Mouse (Mus musculus) liver, embryonic 13.5 days (tissue): ENCODE measurements around the gene Manba. TPM values are rescaled to one million over a fixed set of nuclear protein-coding genes. Genes with fewer than 3 reads are reported as not detected.

Experiments used
- ATAC-seq: fragments of 200-750 bp; cut with Nextera tagmentation; 2 replicates; pipeline ENCODE4 v1.8.0; 2017; ENCODE audit warnings: low read depth, mild to moderate bottlenecking, moderate number of reproducible peaks, moderate library complexity
- DNase-seq: peaks from one replicate; pipeline ENCODE4 v3.0.0; 2022
- H3K27ac ChIP-seq: fragments of 300-500 bp; sonication (generic); 2 replicates; pipeline ENCODE4 v1.5.1; 2015; ENCODE audit warnings: moderate library complexity, mild to moderate bottlenecking, inconsistent platforms
- H3K27me3 ChIP-seq: fragments of 300-500 bp; sonication (generic); 2 replicates; pipeline ENCODE4 v1.6.1; 2015; ENCODE audit warnings: mild to moderate bottlenecking, inconsistent platforms
- H3K36me3 ChIP-seq: fragments of 300-500 bp; sonication (generic); 2 replicates; pipeline ENCODE4 v1.6.1; 2015; ENCODE audit warnings: mild to moderate bottlenecking, inconsistent platforms
- H3K4me1 ChIP-seq: fragments of 300-500 bp; sonication (generic); replicated peaks from 2 replicates; pipeline ENCODE4 v1.6.1; 2015; ENCODE audit warnings: inconsistent platforms
- H3K4me2 ChIP-seq: fragments of 300-500 bp; sonication (generic); 2 replicates; pipeline ENCODE4 v1.6.1; 2015; ENCODE audit warnings: inconsistent platforms, mild to moderate bottlenecking, moderate library complexity
- H3K4me3 ChIP-seq: fragments of 300-500 bp; sonication (generic); replicated peaks from 2 replicates; pipeline ENCODE4 v1.5.1; 2015; ENCODE audit warnings: mild to moderate bottlenecking, inconsistent platforms
- H3K9ac ChIP-seq: fragments of 300-500 bp; sonication (generic); 2 replicates; pipeline ENCODE4 v1.6.1; 2015; ENCODE audit warnings: mild to moderate bottlenecking, inconsistent platforms
- H3K9me3 ChIP-seq: fragments of 300-500 bp; sonication (generic); replicated peaks from 2 replicates; pipeline ENCODE4 v1.6.1; 2016; ENCODE audit warnings: inconsistent platforms
- WGBS: fragments of 180-500 bp; shearing (Covaris S2); methylation state at CpG from one replicate; pipeline ENCODE4 v1.1.7; 2015; ENCODE audit not compliant: insufficient replicate concordance; 5-methylcytosine and 5-hydroxymethylcytosine counted together
- polyA plus RNA-seq: library from polyadenylated mRNA; unstranded; fragments of >200 nt; fragmentation: Nextera tagmentation; extraction: Ambion mirVana; gene quantifications from 2 replicates; pipeline ENCODE4 v1.2.1, GENCODE M21; 2015

Manba gene
- polyA plus RNA-seq, 1 experiment from 2014 or later, result 4.9 TPM

DNA sequence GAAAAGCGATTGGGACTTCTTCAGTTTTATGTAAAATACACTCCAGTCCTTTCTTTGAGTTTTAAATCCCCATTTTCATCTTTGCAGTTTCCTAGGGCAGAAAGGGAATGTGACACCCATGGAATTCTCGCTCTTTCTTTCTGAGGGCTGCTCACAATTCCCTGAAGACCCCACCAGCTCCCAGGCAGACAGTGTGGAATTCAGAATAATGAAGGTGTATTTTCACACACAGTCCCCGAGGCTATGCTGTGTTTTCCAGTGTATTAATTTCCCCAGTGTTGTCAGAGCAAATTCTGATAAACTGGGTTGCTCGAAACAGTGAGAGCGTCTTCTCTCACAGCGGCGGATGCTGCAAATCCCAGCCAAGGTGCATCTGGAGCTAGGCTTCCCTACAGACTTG, 44.3 kb downstream of the Manba start:
- Histone ChIP-seq H3K9me3 (no peaks in the 10 kb centered on the region), H3K36me3 (no peaks in the 10 kb centered on the region), H3K4me3 (no peak overlapping the region), H3K4me1 (peaks cover 6% of the 10 kb centered on the region; the same call in 1 of the 2 replicates), H3K9ac (no peak overlapping the region), H3K4me2 (no peak overlapping the region), H3K27me3 (no peaks in the 10 kb centered on the region), H3K27ac (no peak overlapping the region)
- ATAC-seq (no peak), DNase-seq (no peak)
- WGBS, result 80% methylated on average over 7 of the region's 7 CpGs

DNA sequence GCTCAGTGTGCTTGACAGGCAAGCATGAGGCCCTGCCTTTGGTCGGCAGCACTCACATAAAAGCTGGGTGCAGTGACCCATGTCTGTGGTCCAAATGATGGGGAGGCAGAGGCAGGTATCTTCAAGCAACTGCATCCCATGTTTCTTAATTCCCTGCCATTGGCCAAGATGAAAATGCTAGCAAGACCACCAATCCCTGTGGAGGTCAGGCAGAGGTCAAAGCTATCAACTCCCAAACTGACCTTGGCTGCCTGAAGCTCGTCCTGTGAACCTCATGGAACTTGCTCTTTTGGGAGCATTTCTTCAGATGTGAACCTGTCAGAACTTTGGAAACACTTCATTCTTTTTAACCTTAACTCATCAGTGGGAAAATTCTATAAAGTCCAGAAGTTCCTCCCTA, 46.4 kb downstream of the Manba start:
- no peak for DNase-seq
- no peak overlapping the region for H3K4me2 ChIP-seq
- H3K4me3 ChIP-seq, result no peak overlapping the region
- H3K4me1 ChIP-seq, result peaks cover 6% of the 10 kb centered on the region; the same call in 1 of the 2 replicates
- ATAC-seq, result no peak
- no peaks in the 10 kb centered on the region for H3K27me3 ChIP-seq
- no peaks in the 10 kb centered on the region for H3K36me3 ChIP-seq
- H3K9ac ChIP-seq, result no peak overlapping the region
- H3K9me3 ChIP-seq, result no peaks in the 10 kb centered on the region
- 66% methylated on average over 2 of the region's 2 CpGs for WGBS
- no peak overlapping the region for H3K27ac ChIP-seq

DNA sequence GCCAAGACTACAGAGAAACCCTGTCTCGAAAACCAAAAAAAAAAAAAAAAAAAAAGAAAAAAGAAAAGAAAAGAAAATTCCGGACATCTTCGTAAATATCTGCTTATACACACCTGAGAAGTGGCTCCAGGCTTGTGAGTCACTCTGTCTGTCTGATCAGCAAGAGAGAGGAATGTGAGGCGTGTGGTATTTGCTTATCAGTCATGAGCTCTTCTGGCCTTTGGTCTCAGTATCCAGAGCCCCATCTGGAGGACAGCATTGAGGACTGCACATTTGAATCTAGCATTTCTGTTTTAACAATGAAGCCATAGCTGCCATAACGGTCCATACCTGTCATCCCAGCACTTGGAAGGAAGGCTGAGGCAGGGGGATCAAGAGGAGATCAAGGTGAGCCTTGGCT, 48.7 kb downstream of the Manba start:
- Histone ChIP-seq H3K4me3 (no peak overlapping the region), H3K27me3 (no peaks in the 10 kb centered on the region), H3K4me2 (no peak overlapping the region), H3K9me3 (no peaks in the 10 kb centered on the region), H3K36me3 (no peaks in the 10 kb centered on the region), H3K27ac (no peak overlapping the region), H3K9ac (no peak overlapping the region), H3K4me1 (peaks cover 6% of the 10 kb centered on the region; the same call in 1 of the 2 replicates)
- WGBS, result 39% methylated on average over 5 of the region's 5 CpGs
- ATAC-seq, result 0 out of 2 replicates have a peak, but pooled peaks have one; percentile 36
- peak; percentile 9 for DNase-seq

DNA sequence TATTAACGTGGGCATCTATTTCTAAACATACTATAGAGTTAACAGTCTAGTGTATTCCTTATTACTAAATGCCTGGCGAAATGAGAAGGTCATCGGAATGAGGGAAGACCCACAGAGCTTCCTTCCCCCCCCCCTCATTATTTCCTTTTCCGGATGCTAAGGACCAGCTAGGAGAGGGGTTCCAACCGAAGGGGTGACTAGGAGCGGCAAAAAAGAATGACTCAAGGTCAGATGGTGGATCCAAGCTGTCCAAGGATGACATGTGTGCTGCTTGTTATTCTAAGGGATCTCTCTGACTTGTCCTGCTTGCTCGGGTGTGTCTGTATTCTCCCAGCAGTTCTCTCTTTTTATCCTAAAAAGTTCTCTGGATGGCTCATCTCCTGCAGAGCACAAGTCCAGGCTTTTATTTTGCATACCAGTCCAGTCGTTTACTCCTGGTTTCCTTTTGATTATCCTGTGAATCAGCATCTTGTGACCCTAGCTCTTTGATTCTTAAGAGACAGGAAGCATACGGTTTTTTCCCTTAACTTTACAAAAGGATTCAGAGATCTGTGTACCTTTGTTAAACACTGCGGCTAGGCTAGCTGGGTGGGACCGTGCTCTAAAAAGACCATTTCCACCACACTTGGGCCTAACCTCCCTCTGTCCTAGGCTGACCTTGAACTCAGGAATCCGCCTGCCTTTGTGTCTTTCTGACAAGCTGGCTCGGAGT, 61.0 kb downstream of the Manba start:
- ATAC-seq (no peak), DNase-seq (no peak)
- no peaks in the 10 kb centered on the region; the same call in 1 of the 2 replicates for H3K36me3 ChIP-seq
- H3K4me2 ChIP-seq, result no peak overlapping the region
- no peak overlapping the region for H3K27ac ChIP-seq
- H3K4me3 ChIP-seq, result no peak overlapping the region
- WGBS, result 72% methylated on average over 13 of the region's 13 CpGs
- H3K9me3 ChIP-seq, result no peaks in the 10 kb centered on the region
- no peak overlapping the region for H3K9ac ChIP-seq
- H3K4me1 ChIP-seq, result no peaks in the 10 kb centered on the region
- H3K27me3 ChIP-seq, result no peaks in the 10 kb centered on the region

DNA sequence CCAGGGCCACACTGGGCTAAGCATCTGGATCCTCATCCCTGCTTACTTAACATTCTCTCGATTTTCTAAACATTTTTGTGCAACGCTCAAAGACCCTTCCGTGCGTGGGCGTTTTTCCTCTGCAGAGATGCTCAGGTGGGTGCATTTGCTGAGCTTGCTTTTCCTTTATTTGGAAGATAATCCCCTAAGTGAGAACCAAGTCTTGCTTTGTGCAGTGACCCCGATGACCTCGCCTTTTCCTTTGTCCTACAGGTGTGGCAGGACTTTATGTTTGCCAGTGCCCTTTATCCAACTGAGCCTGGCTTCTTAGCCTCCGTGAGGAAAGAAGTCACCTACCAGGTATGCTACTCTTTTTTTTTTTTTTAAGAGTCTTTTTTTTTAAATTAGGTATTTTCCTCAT, 61.9 kb downstream of the Manba start:
- Histone ChIP-seq H3K4me1 (no peaks in the 10 kb centered on the region), H3K9me3 (no peaks in the 10 kb centered on the region), H3K4me2 (no peak overlapping the region), H3K27me3 (no peaks in the 10 kb centered on the region), H3K4me3 (no peak overlapping the region), H3K9ac (no peak overlapping the region), H3K36me3 (peaks cover 5% of the 10 kb centered on the region; the same call in 1 of the 2 replicates), H3K27ac (no peak overlapping the region)
- ATAC-seq (no peak), DNase-seq (no peak)
- WGBS, result 70% methylated on average over 8 of the region's 8 CpGs

DNA sequence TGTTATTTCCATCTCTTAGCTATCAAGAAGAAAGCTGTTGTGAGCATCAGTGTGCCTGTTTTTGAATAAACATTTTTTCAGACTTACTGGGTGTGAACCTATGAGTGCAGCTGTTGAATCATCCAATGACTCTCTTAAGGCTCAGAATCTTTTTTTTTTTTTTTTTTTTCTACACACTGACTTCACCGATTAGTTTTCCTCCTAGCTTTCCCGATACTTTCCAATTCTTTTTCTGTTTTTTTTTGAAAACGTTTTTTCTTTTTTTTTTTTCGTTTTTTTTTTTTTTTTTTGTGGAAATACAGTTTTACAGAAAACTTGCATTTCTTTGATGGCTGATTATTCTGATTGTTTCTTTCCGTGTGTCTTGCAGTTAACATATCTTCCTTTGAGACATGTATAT, 67.5 kb downstream of the Manba start:
- Histone ChIP-seq H3K9me3 (no peaks in the 10 kb centered on the region), H3K27ac (no peak overlapping the region), H3K4me1 (no peaks in the 10 kb centered on the region), H3K36me3 (peaks cover 10% of the 10 kb centered on the region; the same call in 1 of the 2 replicates), H3K9ac (no peak overlapping the region), H3K4me3 (no peak overlapping the region), H3K27me3 (no peaks in the 10 kb centered on the region), H3K4me2 (no peak overlapping the region)
- ATAC-seq, result no peak
- DNase-seq, result no peak
- WGBS, result 60% methylated on average over 5 of the region's 5 CpGs

DNA sequence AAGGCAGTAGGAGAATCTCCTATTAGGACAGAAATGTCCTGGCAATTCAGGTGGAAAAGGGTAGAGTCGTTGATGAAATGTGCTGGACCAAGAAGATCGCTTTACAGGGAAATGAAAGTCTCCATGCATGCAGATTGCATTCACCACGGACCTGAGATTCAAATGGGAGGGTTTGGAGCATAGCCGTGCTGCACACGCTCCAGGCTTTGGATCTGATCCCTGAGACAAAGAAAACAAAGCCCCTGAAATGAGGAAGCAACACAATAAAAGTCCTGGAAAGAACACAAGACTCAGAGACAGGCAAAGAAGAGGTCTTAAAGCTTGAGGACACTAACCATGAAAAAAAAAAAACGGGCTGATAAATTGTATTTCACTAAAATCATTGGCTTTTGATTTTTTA, 69.8 kb downstream of the Manba start:
- Histone ChIP-seq H3K4me3 (no peak overlapping the region), H3K9me3 (no peaks in the 10 kb centered on the region), H3K4me1 (no peaks in the 10 kb centered on the region), H3K27ac (no peak overlapping the region), H3K36me3 (peaks cover 10% of the 10 kb centered on the region; the same call in 1 of the 2 replicates), H3K9ac (no peak overlapping the region), H3K4me2 (no peak overlapping the region), H3K27me3 (no peaks in the 10 kb centered on the region)
- DNase-seq (no peak), ATAC-seq (no peak)
- 71% methylated on average over 6 of the region's 6 CpGs for WGBS

DNA sequence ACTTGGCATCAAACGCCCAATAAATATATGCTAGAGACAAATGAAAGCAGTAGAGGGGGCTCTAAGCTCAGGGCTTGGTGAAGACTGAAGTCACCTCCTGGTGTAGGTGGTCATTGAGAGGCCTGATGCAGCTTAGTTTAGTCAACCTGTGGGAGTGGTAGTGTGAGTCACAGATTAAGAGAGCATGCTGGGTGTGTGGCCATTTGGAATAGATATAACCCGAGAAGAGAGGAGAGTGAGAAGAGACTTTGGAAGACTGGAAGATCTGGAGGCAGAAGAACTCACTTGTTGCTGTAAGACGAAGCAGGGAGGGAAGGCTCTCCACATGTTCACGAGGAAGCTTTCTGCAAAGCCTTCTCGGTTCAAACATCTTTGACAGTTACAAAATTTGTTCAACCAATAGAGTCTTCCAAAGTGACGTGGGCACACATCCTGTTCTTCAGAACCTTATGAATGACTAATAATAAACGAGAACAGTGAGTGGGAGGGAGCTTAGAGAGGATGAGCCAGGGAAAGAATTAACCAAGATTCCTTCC, 70.7 kb downstream of the Manba start:
- H3K4me2 ChIP-seq, result no peak overlapping the region
- no peaks in the 10 kb centered on the region for H3K4me1 ChIP-seq
- H3K9ac ChIP-seq, result no peak overlapping the region
- H3K4me3 ChIP-seq, result no peak overlapping the region
- H3K36me3 ChIP-seq, result peaks cover 10% of the 10 kb centered on the region; the same call in 1 of the 2 replicates
- ATAC-seq (no peak), DNase-seq (no peak)
- H3K27ac ChIP-seq, result no peak overlapping the region
- 60% methylated on average over 7 of the region's 7 CpGs for WGBS
- no peaks in the 10 kb centered on the region for H3K9me3 ChIP-seq
- no peaks in the 10 kb centered on the region for H3K27me3 ChIP-seq

DNA sequence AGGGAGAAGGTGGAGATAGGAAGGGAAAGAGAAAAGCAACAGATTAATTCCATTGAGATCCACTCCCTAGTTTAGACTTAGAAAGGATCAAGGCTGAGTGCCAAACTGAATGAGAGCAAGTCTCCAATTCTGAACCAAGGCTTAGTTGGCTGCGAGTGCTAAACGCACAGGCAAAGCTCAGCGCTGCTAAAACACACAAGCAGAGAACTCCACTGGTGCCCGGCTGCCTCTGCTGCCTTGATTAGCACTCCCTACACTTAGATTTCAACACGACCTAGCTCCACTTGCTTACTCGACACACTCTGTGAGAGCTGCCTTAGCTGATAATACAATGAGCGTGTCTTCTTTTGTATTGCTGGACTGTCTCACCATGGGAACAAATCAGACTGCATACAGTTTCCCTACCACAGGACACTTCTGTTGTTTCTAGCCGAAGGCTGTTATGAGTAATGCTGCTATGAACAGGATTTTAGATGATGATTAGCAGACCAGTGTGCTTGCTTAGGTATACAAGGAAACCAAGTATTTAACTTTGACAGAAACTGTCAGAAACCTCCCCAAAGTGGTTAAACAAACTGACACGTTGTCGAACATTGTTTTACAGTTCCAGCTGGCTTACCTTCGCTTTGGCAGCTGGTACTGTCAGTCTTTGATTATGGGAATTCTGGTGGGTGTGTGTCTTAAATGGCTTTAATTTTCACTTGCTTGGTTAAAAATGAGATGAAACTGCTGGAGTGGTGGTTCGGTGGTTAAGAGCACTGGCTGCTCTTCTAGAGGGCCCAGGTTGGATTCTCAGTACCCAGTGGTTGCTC, 71.6 kb downstream of the Manba start:
- Histone ChIP-seq H3K9ac (no peak overlapping the region), H3K4me2 (no peak overlapping the region), H3K27ac (no peak overlapping the region), H3K4me3 (no peak overlapping the region), H3K36me3 (0 out of 2 replicates have a peak, but pooled peaks cover 6% of the 10 kb centered on the region), H3K4me1 (no peaks in the 10 kb centered on the region), H3K9me3 (no peaks in the 10 kb centered on the region), H3K27me3 (no peaks in the 10 kb centered on the region)
- WGBS, result 79% methylated on average over 12 of the region's 12 CpGs
- DNase-seq, result no peak
- no peak for ATAC-seq

DNA sequence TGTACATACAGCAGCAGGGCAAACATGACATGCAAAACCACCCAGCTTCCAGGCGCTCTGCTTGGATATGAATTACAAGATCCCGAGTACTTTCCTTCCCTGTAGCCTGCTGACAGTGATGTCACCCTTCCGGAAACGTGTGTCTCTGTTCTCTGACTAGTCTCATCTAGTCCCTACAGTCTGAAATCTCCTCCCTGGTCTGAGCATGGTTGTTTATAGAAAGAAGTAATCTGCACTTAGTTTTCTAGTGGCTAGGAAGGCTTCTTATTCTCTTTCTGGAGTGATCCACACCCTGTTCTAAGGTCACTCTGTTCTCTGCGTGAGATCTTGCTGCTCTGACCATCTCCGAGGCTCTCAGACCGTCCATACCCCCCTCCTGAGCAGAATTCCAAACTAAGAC, 76.6 kb downstream of the Manba start:
- H3K4me2 ChIP-seq, result no peak overlapping the region
- no peaks in the 10 kb centered on the region for H3K4me1 ChIP-seq
- 65% methylated on average over 7 of the region's 7 CpGs for WGBS
- no peak overlapping the region for H3K4me3 ChIP-seq
- H3K9ac ChIP-seq, result no peak overlapping the region
- no peaks in the 10 kb centered on the region for H3K36me3 ChIP-seq
- no peaks in the 10 kb centered on the region for H3K9me3 ChIP-seq
- DNase-seq (no peak), ATAC-seq (no peak)
- no peaks in the 10 kb centered on the region for H3K27me3 ChIP-seq
- no peak overlapping the region for H3K27ac ChIP-seq

DNA sequence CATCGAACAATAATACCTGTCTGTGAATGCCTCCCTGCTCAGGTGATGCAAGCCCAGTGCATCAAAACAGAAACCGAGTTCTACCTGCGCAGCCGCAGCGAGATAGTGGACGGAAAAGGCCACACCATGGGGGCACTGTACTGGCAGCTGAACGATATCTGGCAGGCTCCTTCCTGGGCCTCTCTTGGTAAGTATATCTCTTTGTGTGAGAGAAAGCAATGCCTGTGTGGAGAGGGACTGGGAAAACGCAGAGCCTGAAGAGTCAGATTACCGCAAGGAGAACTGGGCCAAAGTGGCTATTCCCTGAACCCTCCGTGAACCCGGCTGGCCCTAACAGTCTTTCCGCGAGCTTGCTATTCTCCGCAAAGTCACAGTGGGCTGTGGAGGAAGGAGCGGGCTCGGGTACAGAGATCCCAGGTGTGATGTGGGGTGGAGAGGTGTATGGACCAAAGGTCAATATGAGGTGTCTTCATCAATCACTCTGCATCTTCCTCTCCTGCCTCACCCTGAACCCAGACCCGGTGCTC, 77.8 kb downstream of the Manba start:
- Histone ChIP-seq H3K4me3 (no peak overlapping the region), H3K4me1 (no peaks in the 10 kb centered on the region), H3K9me3 (no peaks in the 10 kb centered on the region), H3K27ac (no peak overlapping the region), H3K4me2 (no peak overlapping the region), H3K27me3 (no peaks in the 10 kb centered on the region), H3K36me3 (no peaks in the 10 kb centered on the region), H3K9ac (no peak overlapping the region)
- ATAC-seq (no peak), DNase-seq (no peak)
- WGBS, result 83% methylated on average over 17 of the region's 17 CpGs
